Comparison of ENCODE assay signal across 19 mouse cellular contexts in the genomic region with DNA sequence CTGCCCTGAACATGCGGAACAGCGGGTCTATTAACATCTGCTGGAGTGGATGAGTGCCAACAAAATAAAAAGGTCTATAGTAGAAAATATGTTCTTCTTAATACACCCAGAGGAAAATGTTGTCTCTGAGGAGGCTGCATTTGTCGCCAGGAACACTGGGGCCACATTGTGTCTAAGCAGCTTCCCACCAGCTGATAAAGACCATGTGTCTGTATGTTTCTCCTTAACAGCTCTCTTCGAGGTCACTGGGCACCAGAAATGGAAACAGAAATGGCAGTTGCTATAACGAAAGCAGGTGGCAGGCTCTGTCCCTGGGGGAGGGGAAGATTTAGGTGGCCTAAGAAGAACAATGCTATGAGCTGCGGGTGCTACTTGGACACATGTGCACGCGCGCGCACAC.
DNase-seq lines count a peak whose midpoint lies in the region; TF ChIP-seq lines count a peak whose summit lies in the region.
"Had no signal": no experiment of that assay in that cellular context is flagged by ENCODE, and none has a peak within 500 bp of the region (broad histone marks: within the 10 kb centered on the region; RNA-seq: fewer than 3 reads in every experiment).

No protein-coding gene starts in this region.

- H3K4me3 ChIP-seq in testis, adult 2 months (ENCODE audit: control insufficient read depth, low read depth, low read length): no peak overlapping the region
- H3K4me3 ChIP-seq in hindbrain, embryonic 10.5 days: no peak overlapping the region
- H3K4me3 ChIP-seq: embryonic facial prominence, embryonic 13.5 days; forebrain, embryonic 12.5 days; hindbrain, embryonic 12.5 days; limb, embryonic 15.5 days; midbrain, embryonic 12.5 days; neural tube, embryonic 12.5 days had no signal

- intact Hi-C loops in left cerebral cortex, postnatal 4 days (cut with DNase I): loop anchor here (2.0 kb wide), 1 partner anchor 52 kb away; no protein-coding TSS in a partner anchor
- intact Hi-C loops in left cerebral cortex, postnatal 36 days (cut with DNase I): no loop called here

- H3K36me3 ChIP-seq in testis, adult 2 months (ENCODE audit: control insufficient read depth, insufficient read depth, low read length): no peaks in the 10 kb centered on the region
- no peaks in the 10 kb centered on the region for H3K36me3 ChIP-seq in hindbrain, embryonic 10.5 days
- H3K36me3 ChIP-seq: embryonic facial prominence, embryonic 13.5 days; forebrain, embryonic 12.5 days; hindbrain, embryonic 12.5 days; limb, embryonic 15.5 days; midbrain, embryonic 12.5 days; neural tube, embryonic 12.5 days had no signal

- H3K9me3 ChIP-seq in hindbrain, embryonic 10.5 days: no peaks in the 10 kb centered on the region
- H3K9me3 ChIP-seq: embryonic facial prominence, embryonic 13.5 days; forebrain, embryonic 12.5 days; hindbrain, embryonic 12.5 days; limb, embryonic 15.5 days; midbrain, embryonic 12.5 days; neural tube, embryonic 12.5 days had no signal

- H3K4me1 ChIP-seq in testis, adult 2 months (ENCODE audit: control insufficient read depth, insufficient read depth, low read length): peaks cover 10% of the 10 kb centered on the region
- peaks cover 32% of the 10 kb centered on the region for H3K4me1 ChIP-seq in hindbrain, embryonic 10.5 days (replicated peaks)

- no peak for TF ChIP-seq POLR2A in testis, adult 2 months (IDR thresholded peaks at IDR 0.05; ENCODE audit: control insufficient read depth, low read depth, low read length)

- TF ChIP-seq CTCF in testis, adult 2 months (IDR thresholded peaks at IDR 0.05; ENCODE audit: control insufficient read depth, insufficient read depth, insufficient replicate concordance, low read depth, low read length): no peak

- H3K27me3 ChIP-seq in testis, adult 2 months (ENCODE audit: control insufficient read depth, insufficient read depth, low read length): no peaks in the 10 kb centered on the region
- no peaks in the 10 kb centered on the region; the same call in 1 of the 2 replicates for H3K27me3 ChIP-seq in hindbrain, embryonic 10.5 days (ENCODE audit: insufficient read depth, poor library complexity, severe bottlenecking)
- H3K27me3 ChIP-seq: embryonic facial prominence, embryonic 13.5 days; hindbrain, embryonic 12.5 days; limb, embryonic 15.5 days; neural tube, embryonic 12.5 days had no signal

- H3K27ac ChIP-seq in testis, adult 2 months (ENCODE audit: control insufficient read depth, insufficient read depth, low read depth, low read length): peak overlapping the region; percentile 74
- no peak overlapping the region for H3K27ac ChIP-seq in hindbrain, embryonic 10.5 days
- H3K27ac ChIP-seq: embryonic facial prominence, embryonic 13.5 days; forebrain, embryonic 12.5 days; hindbrain, embryonic 12.5 days; limb, embryonic 15.5 days; midbrain, embryonic 12.5 days; neural tube, embryonic 12.5 days had no signal

- WGBS in hindbrain, embryonic 10.5 days: 86% methylated on average over 10 of the region's 10 CpGs

- DNase-seq in cerebellum, postnatal 10 days: peak; percentile 66 to 68
- no peak for DNase-seq in cerebellum, postnatal 4 days (ENCODE audit: low spot score in 2 of 2)
- peak; percentile 67 for DNase-seq in left cerebral cortex, postnatal 4 days
- DNase-seq in left cerebral cortex, postnatal 36 days (ENCODE audit: low spot score in 2 of 2): no peak
- no peak for DNase-seq in testis, postnatal 10 days (ENCODE audit: low spot score)
- DNase-seq in kidney, postnatal 10 days: no peak
- no peak for DNase-seq in hindbrain, embryonic 10.5 days (ENCODE audit: low spot score)
- DNase-seq: adrenal gland, adult 8-10 months; cerebellum, postnatal 36 days; kidney, adult 18-20 months; lung, postnatal 14 days; thymus, adult 2 months had no signal

Comparison
In these comparisons a context has a peak if more than half of its experiments do, and no peak if none do; other contexts are left out.
1. DNase-seq: peak in cerebellum, postnatal 10 days (2 of 2) and left cerebral cortex, postnatal 4 days (single experiment); none in cerebellum, postnatal 4 days (0 of 2), left cerebral cortex, postnatal 36 days (0 of 2), testis, postnatal 10 days (single experiment), kidney, postnatal 10 days (single experiment) and hindbrain, embryonic 10.5 days (single experiment).